Mouse (Mus musculus): ENCODE data around the gene Psen1. TPM values are rescaled to one million over a fixed set of nuclear protein-coding genes. Genes with fewer than 3 reads are reported as not detected.

Gene Psen1
- total RNA-seq, 2 experiments from 2014 or later = 66.6 to 67.1 TPM

- no peak for DNase-seq
Measured at GRCm38 (mm10) chr12:83780181-83780580, 92.2 kb downstream of the Psen1 start.

- DNase-seq = no peak
Measured at GRCm38 (mm10) chr12:83781204-83781603, 93.3 kb downstream of the Psen1 start.

GRCm38 (mm10) chr12:83781640-83782278, 93.8 kb downstream of the Psen1 start:
- no peak for DNase-seq

- DNase-seq = no peak
Measured at GRCm38 (mm10) chr12:83782669-83783068, 94.7 kb downstream of the Psen1 start.

Other genes with a start within 250 kb of the Psen1 start
- gene Dpf3, start 200.4 kb upstream of the Psen1 start, total RNA-seq (2021) = 10 to 100 TPM; 26.1 to 28.1 TPM
- 10 to 100 TPM; 26.4 to 32.1 TPM for gene Dcaf4, start 167.7 kb upstream of the Psen1 start, total RNA-seq (2021)
- 10 to 100 TPM; 46.5 to 48.0 TPM for gene Zfyve1, start 90.9 kb upstream of the Psen1 start, total RNA-seq (2021)
- 100 to 1,000 TPM; 112 to 133 TPM for gene Rbm25, start 56.9 kb upstream of the Psen1 start, total RNA-seq (2021)
- 1 to 10 TPM; 2.8 to 3.1 TPM for gene Papln, start 75.5 kb downstream of the Psen1 start, total RNA-seq (2021)
- 10 to 100 TPM; 34.5 to 42.3 TPM for gene Numb, start 233.8 kb downstream of the Psen1 start, total RNA-seq (2021)

Measured in layer of hippocampus, postnatal 36 days (tissue).